Mouse (Mus musculus): ENCODE data around the gene Thoc3.

GRCm38 (mm10) chr13:54443693-54444092 is 25.0 kb downstream of the Thoc3 start:
- TF ChIP-seq CTCF (IDR thresholded peaks at IDR 0.05; ENCODE audit: low read depth) (no peak), EP300 (IDR thresholded peaks at IDR 0.05; ENCODE audit: low read depth) (no peak)

All from liver, postnatal 0 days (tissue).